Mouse (Mus musculus): ENCODE results near the gene Abr. TPM values are rescaled to one million over a fixed set of nuclear protein-coding genes. Genes with fewer than 3 reads are reported as not detected.

The Abr gene
- polyA plus RNA-seq, 1 experiment from 2014 or later, result 73.4 TPM

- 5% methylated on average over 7 of the region's 7 CpGs for WGBS
- H3K4me2 ChIP-seq, result peak overlapping the region; percentile 36
- H3K27ac ChIP-seq, result peak overlapping the region; percentile 69
- 0 out of 2 replicates have a peak, but pooled peaks cover 2% of the 10 kb centered on the region for H3K9me3 ChIP-seq
- H3K4me1 ChIP-seq, result peaks cover 41% of the 10 kb centered on the region
- 0 out of 2 replicates have a peak, but pooled peaks have one; percentile 43 for ATAC-seq (ENCODE audit: low FRiP score)
- 0 out of 2 replicates have a peak overlapping the region, but pooled peaks have one; percentile 17 for H3K9ac ChIP-seq
- peaks cover 9% of the 10 kb centered on the region for H3K36me3 ChIP-seq (replicated peaks)
- H3K27me3 ChIP-seq, result no peaks in the 10 kb centered on the region
- no peak overlapping the region for H3K4me3 ChIP-seq (replicated peaks)
These were observed 233.4 kb downstream of the Abr start for GRCm38 (mm10) chr11:76388711-76389110.

- peaks cover 57% of the 10 kb centered on the region for H3K4me1 ChIP-seq
- WGBS, result 76% methylated on average over 1 of the region's 1 CpGs
- H3K27ac ChIP-seq, result no peak overlapping the region
- H3K9me3 ChIP-seq, result 0 out of 2 replicates have a peak, but pooled peaks cover 2% of the 10 kb centered on the region
- H3K27me3 ChIP-seq, result no peaks in the 10 kb centered on the region
- H3K36me3 ChIP-seq (replicated peaks), result peaks cover 9% of the 10 kb centered on the region
- ATAC-seq (ENCODE audit: low FRiP score), result no peak
- no peak overlapping the region for H3K4me2 ChIP-seq
- H3K4me3 ChIP-seq (replicated peaks), result no peak overlapping the region
- no peak overlapping the region for H3K9ac ChIP-seq
These were observed 235.0 kb downstream of the Abr start for GRCm38 (mm10) chr11:76387097-76387496.

- Histone ChIP-seq H3K27me3 (no peaks in the 10 kb centered on the region), H3K27ac (peak overlapping the region; percentile 94), H3K9ac (no peak overlapping the region), H3K36me3 (replicated peaks) (peaks cover under 1% of the 10 kb centered on the region; the same call in 1 of the 2 replicates), H3K4me1 (peaks cover 60% of the 10 kb centered on the region), H3K4me3 (replicated peaks) (no peak overlapping the region), H3K9me3 (0 out of 2 replicates have a peak, but pooled peaks cover 2% of the 10 kb centered on the region), H3K4me2 (peak overlapping the region; percentile 22; the same call in 1 of the 2 replicates)
- WGBS, result 13% methylated on average over 3 of the region's 3 CpGs
- peak; percentile 47 for ATAC-seq (ENCODE audit: low FRiP score)
These were observed 236.4 kb downstream of the Abr start for GRCm38 (mm10) chr11:76385746-76386145.

GRCm38 (mm10) chr11:76385017-76385416 lies 237.1 kb downstream of the Abr start:
- H3K9ac ChIP-seq, result no peak overlapping the region
- 19% methylated on average over 4 of the region's 4 CpGs for WGBS

GRCm38 (mm10) chr11:76384307-76384706 lies 237.8 kb downstream of the Abr start:
- H3K9ac ChIP-seq, result peak overlapping the region; percentile 36; the same call in 1 of the 2 replicates
- WGBS, result 42% methylated on average over 5 of the region's 5 CpGs
- H3K4me1 ChIP-seq, result peaks cover 69% of the 10 kb centered on the region
- H3K27ac ChIP-seq, result peak overlapping the region; percentile 94
- ATAC-seq (ENCODE audit: low FRiP score), result no peak
- no peaks in the 10 kb centered on the region for H3K27me3 ChIP-seq
- no peaks in the 10 kb centered on the region for H3K36me3 ChIP-seq (replicated peaks)
- 0 out of 2 replicates have a peak, but pooled peaks cover 2% of the 10 kb centered on the region for H3K9me3 ChIP-seq
- peak overlapping the region; percentile 6; the same call in 1 of the 2 replicates for H3K4me2 ChIP-seq
- H3K4me3 ChIP-seq (replicated peaks), result no peak overlapping the region

More at GRCm38 (mm10) chr11:76385017-76385416, 237.1 kb downstream of the Abr start:
- H3K27ac ChIP-seq, result peak overlapping the region; percentile 94
- H3K4me3 ChIP-seq (replicated peaks), result no peak overlapping the region
- peak overlapping the region; percentile 22 for H3K4me2 ChIP-seq
- H3K27me3 ChIP-seq, result no peaks in the 10 kb centered on the region
- H3K9me3 ChIP-seq, result 0 out of 2 replicates have a peak, but pooled peaks cover 2% of the 10 kb centered on the region
- H3K36me3 ChIP-seq (replicated peaks), result no peaks in the 10 kb centered on the region
- ATAC-seq (ENCODE audit: low FRiP score), result peak; percentile 63; the same call in 1 of the 2 replicates
- peaks cover 67% of the 10 kb centered on the region for H3K4me1 ChIP-seq

GRCm38 (mm10) chr11:76382711-76383324 lies 239.3 kb downstream of the Abr start:
- peaks cover 57% of the 10 kb centered on the region for H3K4me1 ChIP-seq
- H3K36me3 ChIP-seq (replicated peaks), result no peaks in the 10 kb centered on the region
- H3K4me2 ChIP-seq, result peak overlapping the region; percentile 24
- no peak for ATAC-seq (ENCODE audit: low FRiP score)
- H3K27me3 ChIP-seq, result no peaks in the 10 kb centered on the region
- no peak overlapping the region for H3K4me3 ChIP-seq (replicated peaks)
- H3K9ac ChIP-seq, result no peak overlapping the region
- H3K27ac ChIP-seq, result peak overlapping the region; percentile 94
- WGBS, result 9% methylated on average over 13 of the region's 13 CpGs
- H3K9me3 ChIP-seq, result 0 out of 2 replicates have a peak, but pooled peaks cover 2% of the 10 kb centered on the region

GRCm38 (mm10) chr11:76381201-76381885 lies 240.8 kb downstream of the Abr start:
- 84% methylated on average over 15 of the region's 15 CpGs for WGBS
- no peaks in the 10 kb centered on the region for H3K27me3 ChIP-seq
- H3K4me2 ChIP-seq, result no peak overlapping the region
- H3K27ac ChIP-seq, result peak overlapping the region; percentile 26; the same call in 1 of the 2 replicates
- H3K4me3 ChIP-seq (replicated peaks), result no peak overlapping the region
- H3K9me3 ChIP-seq, result no peaks in the 10 kb centered on the region
- no peak overlapping the region for H3K9ac ChIP-seq
- no peaks in the 10 kb centered on the region for H3K36me3 ChIP-seq (replicated peaks)
- ATAC-seq (ENCODE audit: low FRiP score), result no peak
- peaks cover 62% of the 10 kb centered on the region for H3K4me1 ChIP-seq

GRCm38 (mm10) chr11:76379921-76380544 lies 242.1 kb downstream of the Abr start:
- no peak overlapping the region for H3K4me2 ChIP-seq
- peak overlapping the region; percentile 54 for H3K27ac ChIP-seq
- 42% methylated on average over 11 of the region's 11 CpGs for WGBS
- no peak overlapping the region for H3K9ac ChIP-seq
- no peaks in the 10 kb centered on the region for H3K27me3 ChIP-seq
- H3K4me3 ChIP-seq (replicated peaks), result no peak overlapping the region
- peaks cover 52% of the 10 kb centered on the region for H3K4me1 ChIP-seq
- no peaks in the 10 kb centered on the region for H3K9me3 ChIP-seq
- no peaks in the 10 kb centered on the region for H3K36me3 ChIP-seq (replicated peaks)
- ATAC-seq (ENCODE audit: low FRiP score), result no peak

GRCm38 (mm10) chr11:76376425-76376824 lies 245.7 kb downstream of the Abr start:
- Histone ChIP-seq H3K9me3 (no peaks in the 10 kb centered on the region), H3K4me3 (replicated peaks) (no peak overlapping the region), H3K4me1 (peaks cover 51% of the 10 kb centered on the region), H3K27ac (no peak overlapping the region), H3K9ac (no peak overlapping the region), H3K36me3 (replicated peaks) (no peaks in the 10 kb centered on the region), H3K27me3 (no peaks in the 10 kb centered on the region), H3K4me2 (no peak overlapping the region)
- WGBS, result 85% methylated on average over 3 of the region's 3 CpGs
- ATAC-seq (ENCODE audit: low FRiP score), result no peak

- no peak for ATAC-seq (ENCODE audit: low FRiP score)
- Histone ChIP-seq H3K4me2 (no peak overlapping the region), H3K9me3 (no peaks in the 10 kb centered on the region), H3K4me3 (replicated peaks) (no peak overlapping the region), H3K27me3 (no peaks in the 10 kb centered on the region), H3K36me3 (replicated peaks) (no peaks in the 10 kb centered on the region), H3K27ac (0 out of 2 replicates have a peak overlapping the region, but pooled peaks have one; percentile 9), H3K4me1 (peaks cover 43% of the 10 kb centered on the region), H3K9ac (no peak overlapping the region)
- WGBS, result 74% methylated on average over 17 of the region's 17 CpGs
These were observed 247.5 kb downstream of the Abr start for GRCm38 (mm10) chr11:76374491-76375185.

- Histone ChIP-seq H3K4me2 (no peak overlapping the region), H3K27me3 (no peaks in the 10 kb centered on the region), H3K4me1 (peaks cover 39% of the 10 kb centered on the region), H3K9me3 (no peaks in the 10 kb centered on the region), H3K36me3 (replicated peaks) (no peaks in the 10 kb centered on the region), H3K9ac (no peak overlapping the region), H3K4me3 (replicated peaks) (no peak overlapping the region), H3K27ac (0 out of 2 replicates have a peak overlapping the region, but pooled peaks have one; percentile 38)
- ATAC-seq (ENCODE audit: low FRiP score), result no peak
- 53% methylated on average over 6 of the region's 6 CpGs for WGBS
These were observed 249.6 kb downstream of the Abr start for GRCm38 (mm10) chr11:76372534-76372933.
